Mouse (Mus musculus): Measurements from ENCODE around the gene Fgfr2.

DNA sequence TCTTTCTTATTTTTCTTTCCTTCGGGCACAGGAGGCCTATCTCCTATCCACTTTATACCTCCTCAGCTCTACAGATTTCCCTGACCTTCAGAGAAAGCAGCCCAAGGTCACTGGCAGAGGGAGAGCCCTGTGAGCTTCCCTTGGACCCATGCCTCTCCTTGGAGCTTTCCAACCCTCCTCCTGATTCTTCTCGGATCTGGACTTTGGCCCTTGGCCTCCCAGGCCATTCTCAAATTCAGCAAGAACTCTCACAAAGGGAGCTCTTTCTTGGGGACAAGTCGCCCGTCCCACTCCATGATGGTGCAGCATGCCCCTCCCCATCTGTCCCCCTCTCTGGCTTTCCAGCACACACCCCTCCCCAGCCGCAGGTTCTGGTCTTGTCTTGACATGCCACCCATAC lies 2172.1 kb downstream of the Fgfr2 start:
- TF ChIP-seq CTCF (IDR thresholded peaks at IDR 0.05; ENCODE audit: borderline replicate concordance, extremely low read depth, insufficient read depth, insufficient read length) (no peak), POLR2A (IDR thresholded peaks at IDR 0.05; ENCODE audit: borderline replicate concordance, extremely low read depth, insufficient read depth, insufficient read length, poor library complexity, severe bottlenecking) (no peak)

Data from brain, embryonic 14.5 days (tissue).